Mouse (Mus musculus): ENCODE measurements around the gene Ly86. TPM values are rescaled to one million over a fixed set of nuclear protein-coding genes. Genes with fewer than 3 reads are reported as not detected.
A peak's percentile ranks its signal among the peaks of the same experiment; 100 is the strongest.

The Ly86 gene
- total and polyA plus RNA-seq, 2 experiments from 2014 or later: 5.2 to 11.3 TPM

GRCm38 (mm10) chr13:37311555-37312221, 33.3 kb upstream of the Ly86 start:
- ATAC-seq: peak; percentile 49
- DNase-seq: peak; percentile 59
- 16% methylated on average over 27 of the region's 27 CpGs for WGBS

GRCm38 (mm10) chr13:37312222-37312928, 32.6 kb upstream of the Ly86 start:
- Histone ChIP-seq H3K4me2 (ENCODE audit: low read depth) (peak overlapping the region; percentile 64), H3K27me3 (ENCODE audit: insufficient read depth, low read length) (no peaks in the 10 kb centered on the region), H3K9me3 (ENCODE audit: low read length) (no peaks in the 10 kb centered on the region), H3K36me3 (ENCODE audit: insufficient read depth) (no peaks in the 10 kb centered on the region), H3K4me3 (ENCODE audit: low read depth, low read length) (peak overlapping the region; percentile 30), H3K4me1 (ENCODE audit: insufficient read depth) (0 out of 2 replicates have a peak, but pooled peaks cover 5% of the 10 kb centered on the region), H3K27ac (ENCODE audit: low read depth, low read length) (peak overlapping the region; percentile 60; the same call in 1 of the 2 replicates), H3K9ac (peak overlapping the region; percentile 32; the same call in 1 of the 2 replicates)
- TF ChIP-seq CTCF (IDR thresholded peaks at IDR 0.05; ENCODE audit: low read depth): peak; percentile 94
- WGBS: under 1% methylated on average over 25 of the region's 25 CpGs
- peak; percentile 97 for DNase-seq
- peak; percentile 97 for ATAC-seq

More at GRCm38 (mm10) chr13:37311555-37312221, 33.3 kb upstream of the Ly86 start:
- Histone ChIP-seq H3K4me1 (ENCODE audit: insufficient read depth) (0 out of 2 replicates have a peak, but pooled peaks cover 5% of the 10 kb centered on the region), H3K27me3 (ENCODE audit: insufficient read depth, low read length) (no peaks in the 10 kb centered on the region), H3K4me2 (ENCODE audit: low read depth) (peak overlapping the region; percentile 64), H3K27ac (ENCODE audit: low read depth, low read length) (peak overlapping the region; percentile 60; the same call in 1 of the 2 replicates), H3K36me3 (ENCODE audit: insufficient read depth) (no peaks in the 10 kb centered on the region), H3K9ac (peak overlapping the region; percentile 32; the same call in 1 of the 2 replicates), H3K4me3 (ENCODE audit: low read depth, low read length) (no peak overlapping the region), H3K9me3 (ENCODE audit: low read length) (no peaks in the 10 kb centered on the region)
- no peak for TF ChIP-seq CTCF (IDR thresholded peaks at IDR 0.05; ENCODE audit: low read depth)

- Histone ChIP-seq H3K9me3 (ENCODE audit: low read length) (no peaks in the 10 kb centered on the region), H3K4me3 (ENCODE audit: low read depth, low read length) (0 out of 2 replicates have a peak overlapping the region, but pooled peaks have one; percentile 30), H3K4me2 (ENCODE audit: low read depth) (peak overlapping the region; percentile 64), H3K9ac (0 out of 2 replicates have a peak overlapping the region, but pooled peaks have one; percentile 26), H3K27me3 (ENCODE audit: insufficient read depth, low read length) (no peaks in the 10 kb centered on the region), H3K4me1 (ENCODE audit: insufficient read depth) (0 out of 2 replicates have a peak, but pooled peaks cover 5% of the 10 kb centered on the region), H3K27ac (ENCODE audit: low read depth, low read length) (no peak overlapping the region), H3K36me3 (ENCODE audit: insufficient read depth) (no peaks in the 10 kb centered on the region)
- DNase-seq (no peak), ATAC-seq (peak; percentile 25; the same call in 1 of the 2 replicates)
- TF ChIP-seq CTCF (IDR thresholded peaks at IDR 0.05; ENCODE audit: low read depth): no peak
- 10% methylated on average over 4 of the region's 4 CpGs for WGBS
Measured at GRCm38 (mm10) chr13:37312951-37313350, 32.1 kb upstream of the Ly86 start.

- Histone ChIP-seq H3K27me3 (ENCODE audit: insufficient read depth, low read length) (no peaks in the 10 kb centered on the region), H3K9ac (no peak overlapping the region), H3K36me3 (ENCODE audit: insufficient read depth) (no peaks in the 10 kb centered on the region), H3K4me3 (ENCODE audit: low read depth, low read length) (no peak overlapping the region), H3K4me1 (ENCODE audit: insufficient read depth) (no peaks in the 10 kb centered on the region), H3K9me3 (ENCODE audit: low read length) (no peaks in the 10 kb centered on the region), H3K4me2 (ENCODE audit: low read depth) (no peak overlapping the region), H3K27ac (ENCODE audit: low read depth, low read length) (no peak overlapping the region)
- DNase-seq (no peak), ATAC-seq (no peak)
- peak; percentile 45 for TF ChIP-seq CTCF (IDR thresholded peaks at IDR 0.05; ENCODE audit: low read depth)
- 92% methylated on average over 3 of the region's 3 CpGs for WGBS
Measured at GRCm38 (mm10) chr13:37325504-37325903, 19.5 kb upstream of the Ly86 start.

- Histone ChIP-seq H3K4me3 (ENCODE audit: low read depth, low read length) (no peak overlapping the region), H3K27ac (ENCODE audit: low read depth, low read length) (no peak overlapping the region), H3K27me3 (ENCODE audit: insufficient read depth, low read length) (no peaks in the 10 kb centered on the region), H3K4me2 (ENCODE audit: low read depth) (no peak overlapping the region), H3K9me3 (ENCODE audit: low read length) (no peaks in the 10 kb centered on the region), H3K36me3 (ENCODE audit: insufficient read depth) (no peaks in the 10 kb centered on the region), H3K9ac (no peak overlapping the region), H3K4me1 (ENCODE audit: insufficient read depth) (no peaks in the 10 kb centered on the region)
- 68% methylated on average over 8 of the region's 8 CpGs for WGBS
- TF ChIP-seq CTCF (IDR thresholded peaks at IDR 0.05; ENCODE audit: low read depth): no peak
- no peak for ATAC-seq
- DNase-seq: no peak
Measured at GRCm38 (mm10) chr13:37329747-37330146, 15.3 kb upstream of the Ly86 start.

GRCm38 (mm10) chr13:37330971-37331370, 14.0 kb upstream of the Ly86 start:
- TF ChIP-seq CTCF (IDR thresholded peaks at IDR 0.05; ENCODE audit: low read depth): no peak
- H3K9ac ChIP-seq: no peak overlapping the region
- H3K36me3 ChIP-seq (ENCODE audit: insufficient read depth): no peaks in the 10 kb centered on the region
- H3K4me3 ChIP-seq (ENCODE audit: low read depth, low read length): no peak overlapping the region
- no peak overlapping the region for H3K27ac ChIP-seq (ENCODE audit: low read depth, low read length)
- H3K9me3 ChIP-seq (ENCODE audit: low read length): no peaks in the 10 kb centered on the region
- H3K27me3 ChIP-seq (ENCODE audit: insufficient read depth, low read length): no peaks in the 10 kb centered on the region
- no peak overlapping the region for H3K4me2 ChIP-seq (ENCODE audit: low read depth)
- no peaks in the 10 kb centered on the region for H3K4me1 ChIP-seq (ENCODE audit: insufficient read depth)
- WGBS: 82% methylated on average over 4 of the region's 4 CpGs
- no peak for DNase-seq
- no peak for ATAC-seq

Data from forebrain, postnatal 0 days (tissue).